Mouse (Mus musculus) C2C12 (cell line): ENCODE results near the gene Sgip1.

Experiments used
- CTCF ChIP-seq: IDR thresholded peaks from one replicate; pipeline ENCODE4 v1.5.1; 2011; ENCODE audit not compliant: control insufficient read depth, insufficient read depth, insufficient read length
- MYOD1 ChIP-seq: IDR thresholded peaks from one replicate; pipeline ENCODE4 v1.6.1; 2011; ENCODE audit warnings: low read depth; ENCODE audit not compliant: control insufficient read depth, insufficient read length

- TF ChIP-seq CTCF = no peak
- no peak for TF ChIP-seq MYOD1
These were observed 25.6 kb upstream of the Sgip1 start for GRCm38 (mm10) chr4:102715532-102715931.
